Mouse (Mus musculus) NIH3T3 (cell line): ENCODE measurements at regions not wholly inside any gene's neighbourhood (a gene's known extent, or its start where the extent isn't known, plus 50 kb on each side); places are given as distances from the start of the nearest gene placed in this dataset.
A peak's percentile ranks its signal among the peaks of the same experiment; 100 is the strongest.

Source experiments
- DNase-seq: peaks from one replicate; pipeline ENCODE4 v3.0.0-alpha.2; 2012; ENCODE audit warnings: low read depth

DNA sequence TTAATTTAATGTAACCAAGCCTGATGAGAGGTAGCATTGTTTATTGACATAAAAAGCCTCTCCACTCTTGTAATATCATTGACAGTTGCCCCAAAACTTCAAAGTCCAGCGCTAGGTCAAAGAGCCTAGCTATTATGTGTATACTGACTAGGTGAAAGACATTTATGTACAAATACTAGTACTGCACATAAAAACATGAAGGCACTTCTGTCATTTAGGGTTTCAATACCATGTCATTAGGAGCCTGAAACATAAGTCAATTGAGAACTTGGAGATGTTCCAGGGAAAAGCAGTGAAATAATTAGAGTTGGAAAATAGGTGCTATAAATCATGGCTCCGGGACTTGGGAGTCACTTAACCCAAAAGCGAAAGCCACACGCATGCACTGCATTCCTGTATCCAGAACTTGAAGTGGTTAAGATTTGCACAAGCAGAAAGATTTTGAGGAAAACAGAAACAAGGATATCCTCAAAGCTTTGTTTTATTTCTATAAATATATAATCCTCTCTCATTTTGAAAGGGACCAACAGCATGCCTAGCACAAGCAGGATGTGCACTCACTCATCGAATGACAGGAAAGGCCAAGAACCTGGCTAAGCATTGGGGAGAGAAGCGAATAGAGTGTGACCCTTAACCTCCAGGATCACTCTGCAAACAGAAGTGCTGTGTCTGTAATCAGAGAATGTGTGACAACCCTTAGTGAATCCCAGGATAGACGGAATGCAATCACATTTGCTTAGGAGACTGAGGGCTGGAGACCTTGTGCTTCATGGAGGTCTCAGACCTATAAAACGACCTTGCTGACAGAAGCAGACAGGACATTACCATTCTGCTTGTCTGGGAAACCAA is 176.3 kb upstream of the Crim1 start:
- no peak for DNase-seq

DNA sequence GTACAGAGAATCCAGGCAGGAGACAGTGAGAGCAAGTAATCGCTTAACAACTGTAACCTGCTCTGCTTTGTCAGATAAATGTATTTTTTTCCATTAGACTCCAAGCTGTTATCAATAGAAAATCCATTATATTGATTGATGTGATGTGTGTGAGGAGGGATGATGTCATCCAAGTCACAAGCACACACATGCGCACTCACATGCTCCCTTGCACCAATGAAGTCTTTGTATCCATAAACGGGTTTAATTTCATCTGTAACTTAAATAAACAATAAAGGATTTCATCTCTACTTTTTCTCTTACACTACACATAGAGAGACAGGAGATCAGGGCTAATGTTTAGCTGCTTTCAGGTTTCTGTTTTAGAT is 175.7 kb upstream of the Crim1 start:
- no peak for DNase-seq

DNA sequence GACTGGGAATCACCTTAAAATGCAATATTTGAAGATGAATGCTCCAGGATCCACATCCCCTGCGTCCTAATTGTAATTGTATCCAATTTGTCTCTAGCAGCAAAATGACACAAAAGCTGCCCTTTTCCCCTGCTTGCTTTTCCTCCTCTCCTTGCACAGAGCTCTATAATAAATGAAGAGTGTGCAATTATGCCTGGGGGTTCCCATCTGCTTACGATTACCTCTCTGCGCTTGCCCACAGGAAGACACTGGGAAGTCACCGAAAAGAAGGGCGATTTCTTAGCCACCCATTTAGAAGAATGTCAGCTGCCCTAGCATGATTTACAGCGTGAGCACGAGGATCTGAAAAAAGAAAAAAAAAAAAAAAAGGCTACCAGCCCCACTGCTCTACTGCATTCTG is 174.8 kb upstream of the Crim1 start:
- DNase-seq, result no peak

DNA sequence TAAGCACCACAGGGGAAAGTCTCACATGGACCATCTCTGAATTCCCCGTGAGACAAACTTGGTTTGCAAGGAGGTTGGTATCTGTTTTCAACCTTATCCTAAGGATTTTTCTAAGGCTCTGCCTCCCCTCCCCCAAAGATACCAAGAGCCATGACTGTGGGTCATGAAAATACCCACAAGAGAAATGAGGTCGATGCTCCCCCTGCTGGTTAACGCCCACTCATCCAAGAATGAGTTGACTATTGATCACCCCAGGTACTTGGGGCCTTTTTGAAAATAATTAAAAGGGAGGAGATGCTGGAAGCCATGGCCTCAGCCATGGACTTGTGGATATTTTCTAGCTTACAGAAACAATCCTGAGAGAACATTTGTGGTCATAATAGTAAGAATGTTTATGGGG is 164.4 kb upstream of the Crim1 start:
- peak; percentile 4 for DNase-seq

DNA sequence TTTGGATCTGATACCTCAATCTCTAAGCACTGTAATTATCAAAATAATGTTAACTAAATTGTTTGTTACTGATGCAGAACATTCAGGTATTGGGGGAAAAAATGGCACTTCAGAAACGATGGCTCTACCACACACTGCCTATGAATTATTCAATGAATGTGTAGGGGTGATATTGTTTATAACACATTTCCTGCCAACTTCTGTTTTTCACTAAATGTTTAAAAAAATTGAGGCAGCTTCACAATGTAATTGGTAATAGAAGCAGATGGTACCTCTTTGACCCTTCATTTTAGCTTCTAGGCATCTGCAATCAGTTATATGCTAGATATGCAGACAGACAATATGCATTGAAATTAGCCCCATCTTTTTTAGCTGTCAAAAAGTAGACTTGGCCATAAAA is 159.7 kb upstream of the Crim1 start:
- no peak for DNase-seq

DNA sequence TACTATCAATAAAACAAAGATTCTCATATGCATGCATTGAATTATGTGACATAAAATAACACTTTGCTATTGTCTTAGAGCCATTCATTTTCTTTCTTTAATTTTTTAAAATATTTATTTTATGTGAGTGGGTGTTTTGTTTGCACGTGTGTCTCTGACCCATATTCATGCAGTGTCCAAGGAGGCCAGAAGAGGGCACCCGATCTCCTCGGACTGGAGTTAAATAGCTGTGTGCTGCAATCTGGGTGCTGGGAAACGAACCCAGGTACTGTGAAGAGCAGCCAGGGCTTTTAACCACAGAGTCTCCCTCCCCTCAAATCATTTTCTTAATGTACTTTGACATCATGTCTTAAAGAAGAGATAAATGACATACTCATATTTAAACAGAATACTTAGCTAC is 158.8 kb upstream of the Crim1 start:
- DNase-seq, result peak; percentile 5

DNA sequence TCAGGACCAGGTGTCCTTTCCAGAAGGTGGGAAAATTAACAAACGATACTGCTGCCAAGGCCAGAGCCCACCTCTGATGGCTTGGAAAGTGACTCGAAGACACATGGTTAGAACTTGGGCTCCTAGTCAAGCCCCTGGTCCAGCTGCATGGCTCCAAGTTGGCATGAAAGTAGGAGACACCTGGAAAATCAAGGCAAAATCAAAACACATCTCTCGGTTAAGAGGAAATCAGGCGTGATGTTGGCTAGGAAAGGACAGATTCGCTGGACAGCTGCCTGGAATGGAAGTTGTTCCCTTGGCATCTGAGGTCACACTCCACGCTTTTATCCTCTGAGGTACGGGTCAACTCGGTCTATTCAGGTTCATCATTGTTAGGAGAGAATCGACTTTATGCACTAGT is 150.3 kb upstream of the Crim1 start:
- DNase-seq, result no peak

DNA sequence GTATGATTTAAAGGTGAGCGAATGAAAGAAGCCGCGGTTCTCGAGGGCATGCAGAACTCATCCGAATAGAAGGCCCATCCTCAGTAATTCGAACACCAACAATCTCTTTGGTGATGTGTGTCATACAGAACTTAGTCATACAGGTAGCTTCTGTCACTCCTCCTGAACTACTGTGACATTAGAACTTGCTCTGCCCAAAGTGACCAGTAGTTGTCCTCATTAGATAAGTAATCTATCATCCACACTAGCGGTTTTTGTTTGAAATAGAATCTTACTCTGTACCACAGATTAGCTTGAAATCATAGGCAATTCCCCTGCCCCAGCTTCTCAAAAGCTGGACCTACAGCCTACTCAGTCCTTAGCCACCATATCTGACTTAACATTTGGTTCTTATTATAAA is 149.8 kb upstream of the Crim1 start:
- DNase-seq, result no peak

DNA sequence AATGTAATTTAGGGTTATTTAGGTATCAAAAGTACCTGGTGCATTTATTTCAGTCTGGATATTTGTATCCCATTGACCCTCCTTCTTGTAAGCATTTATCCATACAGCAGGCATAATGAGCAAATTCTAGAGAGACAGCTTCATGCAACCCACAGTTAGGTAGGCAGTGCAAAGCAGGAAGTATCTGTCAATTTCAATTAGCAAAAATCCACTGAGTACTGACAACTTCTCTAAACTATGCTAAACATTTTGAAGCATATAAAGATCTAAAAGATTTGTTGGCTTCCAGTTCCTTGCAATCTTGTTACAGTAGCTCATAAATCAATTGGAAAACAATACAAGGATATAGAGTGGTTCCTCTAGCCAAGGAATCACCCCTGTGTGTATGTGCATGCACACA is 124.2 kb upstream of the Crim1 start:
- DNase-seq, result no peak

DNA sequence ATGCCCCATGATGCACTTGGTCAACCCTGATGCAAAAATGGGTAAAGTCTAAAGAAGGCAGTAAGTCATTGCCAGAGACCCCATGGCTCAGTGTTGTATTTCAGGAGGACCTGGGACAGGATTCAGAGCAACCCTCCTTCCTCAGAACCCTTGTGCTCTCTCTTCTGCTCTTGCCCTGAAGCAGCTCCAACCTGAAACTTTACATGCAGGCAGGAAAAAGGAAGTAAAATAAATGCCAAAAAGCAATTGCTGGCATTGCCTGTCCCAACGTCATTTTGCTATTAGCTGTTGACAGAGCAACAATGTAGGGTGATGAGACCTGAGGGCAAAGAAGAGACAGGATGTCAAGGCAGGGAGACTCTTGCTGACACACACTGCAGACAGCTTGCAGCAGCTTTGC is 121.7 kb upstream of the Crim1 start:
- DNase-seq, result no peak

DNA sequence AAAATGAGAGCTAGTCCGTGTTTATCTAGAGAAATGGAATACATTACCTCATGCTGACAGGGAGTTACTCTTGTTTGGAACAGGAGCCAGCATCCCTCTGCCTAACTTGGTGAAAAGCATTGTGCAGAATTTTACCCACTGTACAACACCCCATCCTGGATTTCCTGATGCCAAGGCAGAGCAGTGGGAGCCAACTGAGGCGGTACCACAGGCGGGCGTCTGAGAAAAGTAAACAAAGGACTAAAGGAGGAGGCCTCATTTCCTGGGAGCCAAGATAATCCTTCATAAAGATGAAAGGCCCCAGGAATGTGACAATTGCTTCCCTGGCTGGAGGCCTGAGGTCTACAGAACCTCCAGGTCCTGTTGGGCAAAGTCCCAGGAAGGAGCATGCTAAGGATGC is 115.6 kb upstream of the Crim1 start:
- no peak for DNase-seq

DNA sequence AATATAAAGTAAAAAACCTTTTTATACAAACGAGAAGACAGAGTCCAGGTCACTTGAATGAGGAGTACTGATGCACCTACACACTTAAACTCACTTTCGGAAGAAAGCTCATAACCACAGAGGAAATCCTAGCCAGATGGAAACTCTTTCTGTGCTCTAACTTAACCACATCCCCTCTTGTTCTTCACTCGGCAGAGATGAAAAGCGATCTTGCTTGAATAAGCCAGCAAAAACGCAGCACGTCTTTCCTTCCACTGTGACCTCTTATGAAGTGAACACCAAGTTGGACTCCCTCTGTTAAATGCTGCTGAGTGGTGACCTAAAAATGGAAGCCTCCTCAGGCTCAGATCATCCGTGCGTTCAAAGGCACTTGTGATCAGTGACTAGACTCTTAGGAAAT is 113.1 kb upstream of the Crim1 start:
- DNase-seq, result no peak

DNA sequence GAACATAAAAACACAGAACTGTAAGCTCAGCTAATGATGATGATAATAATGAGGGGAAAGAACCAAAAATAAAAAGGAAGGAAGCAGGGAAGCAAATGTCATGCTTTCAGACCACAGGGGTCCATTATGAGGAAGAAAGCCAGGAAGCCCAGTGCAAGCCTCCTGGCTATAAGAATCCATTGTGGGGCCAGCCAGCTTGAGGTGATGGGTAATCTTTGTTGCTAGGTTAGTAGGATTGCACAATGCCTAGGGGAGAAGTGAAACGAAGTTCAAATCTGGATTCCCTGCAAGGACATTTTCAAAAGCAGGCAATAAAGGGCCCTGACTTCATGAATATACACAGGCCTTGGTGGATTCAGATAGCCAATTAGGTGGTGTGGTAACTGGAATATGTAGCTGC is 102.3 kb upstream of the Crim1 start:
- DNase-seq, result no peak

DNA sequence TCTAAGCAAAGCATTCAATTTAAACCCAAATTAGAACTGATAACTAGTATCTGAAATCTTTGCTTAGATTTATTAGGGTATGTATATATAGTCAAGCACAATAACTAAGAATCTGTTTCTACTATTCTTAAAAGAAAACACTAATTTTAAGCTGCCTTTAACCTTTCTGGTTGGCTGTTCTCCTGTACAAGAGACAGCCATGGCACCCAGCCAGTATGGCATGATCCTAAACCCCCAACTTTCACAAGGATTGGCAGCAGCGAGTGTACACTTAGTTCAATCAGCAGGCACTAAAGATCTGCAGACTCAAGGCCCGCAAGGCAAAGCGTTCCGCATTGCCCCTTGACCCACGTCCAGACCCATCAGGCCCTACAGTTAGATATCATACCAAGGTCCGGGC is 91.3 kb upstream of the Crim1 start:
- no peak for DNase-seq

DNA sequence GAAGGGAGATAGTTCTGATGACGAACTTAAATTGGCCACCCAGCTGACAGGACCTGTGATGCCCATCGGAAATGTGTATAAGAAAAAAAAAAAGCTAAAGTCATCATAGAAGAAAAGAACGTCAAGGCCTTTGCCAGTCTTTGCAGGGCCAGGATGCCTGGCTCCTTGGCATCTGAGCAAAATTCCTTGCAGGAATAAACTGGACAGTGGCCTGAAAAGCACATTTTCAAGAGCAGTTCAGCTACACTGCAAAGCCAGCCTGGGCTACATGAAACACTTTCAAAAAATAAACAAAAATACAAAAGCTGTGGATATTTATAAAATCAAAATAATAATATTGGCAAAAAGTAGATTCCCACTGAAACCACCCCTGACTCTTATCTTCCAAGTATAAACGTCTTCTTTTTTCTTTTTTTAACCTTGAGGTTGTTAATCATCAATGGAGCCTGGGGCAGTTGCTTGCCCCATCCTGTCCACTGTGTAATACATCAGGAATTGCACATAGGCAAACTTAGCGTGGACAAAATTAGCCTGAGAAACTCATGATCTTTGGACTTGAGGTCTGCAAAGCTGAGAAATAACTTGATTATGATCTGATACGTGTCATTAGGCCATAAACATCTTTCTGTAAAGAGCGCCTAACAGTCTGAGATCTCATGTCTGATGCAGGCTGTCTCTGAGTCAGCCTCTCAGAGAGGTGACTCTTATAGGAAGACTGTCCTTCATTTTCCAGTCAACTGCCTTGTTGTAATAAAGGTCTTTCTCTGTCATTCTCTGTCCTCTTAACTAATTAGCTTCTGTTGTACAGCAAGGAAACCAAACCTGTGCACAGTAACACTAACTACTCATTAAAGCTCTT is 90.5 kb upstream of the Crim1 start:
- no peak for DNase-seq

DNA sequence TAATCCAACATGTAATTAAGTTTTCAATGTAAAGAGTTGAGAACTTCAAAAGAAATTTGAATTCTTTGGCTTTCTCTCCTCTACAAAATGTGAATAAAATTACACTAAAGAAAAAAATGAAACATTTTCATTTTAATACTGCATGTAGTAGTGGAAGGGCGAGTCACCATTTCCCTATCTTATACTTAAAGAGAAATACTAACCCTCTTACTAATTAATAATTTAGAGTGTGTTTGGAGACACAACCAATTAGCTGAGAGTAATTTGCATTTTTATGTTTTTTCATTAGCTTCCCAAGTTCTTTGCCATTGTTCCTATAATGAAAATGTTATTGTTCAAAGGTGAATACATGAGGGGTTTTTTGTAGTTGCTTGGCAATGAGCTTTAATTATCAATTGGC is 67.9 kb upstream of the Crim1 start:
- no peak for DNase-seq

DNA sequence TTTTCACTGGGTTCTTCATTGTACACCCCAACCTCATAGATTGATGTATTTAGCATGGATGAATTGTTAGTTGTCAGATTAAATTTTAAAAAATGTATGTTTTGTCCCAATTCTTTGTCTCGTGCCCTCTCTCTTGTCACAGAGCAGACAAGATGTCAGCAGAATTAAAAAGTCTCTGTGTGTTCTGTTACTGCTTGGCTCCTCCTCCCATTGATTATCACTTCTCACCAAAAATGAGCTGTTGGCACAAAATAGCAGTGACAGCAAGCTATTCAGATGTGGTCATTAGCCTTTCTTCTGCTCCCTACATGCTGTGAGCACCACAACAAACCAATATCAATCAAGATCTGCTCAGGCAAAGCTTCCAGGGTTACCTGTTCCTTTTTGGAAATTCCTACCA is 62.1 kb upstream of the Crim1 start:
- DNase-seq, result no peak

DNA sequence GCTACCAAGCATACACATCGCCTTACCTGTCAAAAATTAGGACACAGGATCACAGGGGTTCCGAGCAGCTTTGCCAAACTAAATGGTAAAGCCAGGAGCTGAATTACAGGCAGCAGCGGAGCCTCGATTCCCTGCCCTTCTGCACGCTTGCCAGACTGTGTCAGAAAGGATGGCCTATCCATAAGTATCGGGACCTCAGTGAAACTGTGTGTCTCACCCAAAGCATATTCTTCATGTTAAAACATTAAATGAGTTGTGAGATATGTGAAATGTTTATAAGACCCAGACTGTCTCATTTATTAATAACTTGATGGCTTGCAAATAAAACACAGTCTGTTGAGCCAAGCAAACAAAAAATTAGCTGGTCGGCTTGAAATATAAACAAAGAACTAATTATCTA is 59.4 kb upstream of the Crim1 start:
- DNase-seq, result no peak

DNA sequence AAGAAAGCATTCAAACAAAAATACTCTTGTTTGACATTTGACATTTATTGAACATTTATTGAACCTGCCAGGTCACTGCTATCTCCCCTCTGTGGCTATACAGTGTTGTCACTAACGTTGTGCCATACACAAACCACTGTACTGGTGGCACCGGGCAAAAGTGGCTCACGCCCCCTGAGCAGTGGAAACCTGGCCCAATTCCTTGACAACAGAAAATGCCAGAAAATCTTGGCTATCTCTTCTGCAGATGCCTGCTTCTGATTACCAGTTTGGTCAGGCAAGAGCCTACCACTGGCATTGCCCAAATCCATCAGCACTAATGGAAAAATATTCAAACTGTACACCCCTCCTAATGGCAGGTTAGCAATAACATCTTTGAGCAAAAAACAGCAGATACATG is 58.9 kb upstream of the Crim1 start:
- DNase-seq, result no peak

DNA sequence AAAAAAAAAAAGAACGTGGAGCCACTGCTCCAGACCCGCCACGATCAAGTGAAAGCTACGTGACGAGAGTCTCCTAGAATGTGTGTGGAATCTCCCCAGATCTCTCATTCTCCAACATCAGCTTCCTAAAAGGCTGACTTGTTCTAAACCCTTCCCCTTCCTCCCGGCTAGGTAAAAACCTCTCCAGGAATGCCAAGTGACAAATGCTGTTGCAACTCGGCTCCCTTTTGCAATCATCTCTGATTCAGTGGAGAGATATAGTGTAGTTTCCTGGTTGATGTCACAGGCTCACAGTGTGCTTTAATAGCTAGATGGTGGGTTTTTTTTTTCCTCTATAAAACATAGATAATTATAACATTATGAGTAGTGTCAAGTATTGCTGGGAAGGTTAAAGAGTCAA is 57.6 kb upstream of the Crim1 start:
- DNase-seq, result no peak

DNA sequence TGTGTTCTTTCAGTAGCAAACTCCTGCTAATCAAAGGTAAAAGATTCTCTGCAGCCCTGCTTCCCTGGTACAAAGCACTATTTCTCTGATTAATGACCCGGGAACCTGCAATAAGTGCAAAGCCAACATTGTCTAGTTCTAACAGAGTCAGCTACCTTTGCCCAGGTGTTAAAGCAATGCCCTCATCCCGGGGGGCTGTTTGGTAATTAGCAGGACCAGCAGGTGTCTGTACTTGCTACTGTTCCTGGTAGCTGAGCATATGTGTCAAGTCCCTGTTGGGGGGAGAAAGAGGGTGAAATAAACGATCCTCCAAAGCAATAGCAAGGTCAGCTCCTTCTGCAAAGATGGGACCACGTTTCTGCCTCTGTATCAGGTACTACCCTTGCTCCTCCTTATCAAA is 54.7 kb upstream of the Crim1 start:
- DNase-seq, result no peak
